Mouse (Mus musculus): Measurements from ENCODE around the gene Yif1b. TPM values are rescaled to one million over a fixed set of nuclear protein-coding genes. Genes with fewer than 3 reads are reported as not detected.

Gene Yif1b
- total RNA-seq, 1 experiment from 2014 or later = 3.8 TPM

GRCm38 (mm10) chr7:29271687-29272465 lies 33.7 kb downstream of the Yif1b start:
- ATAC-seq (replicated peaks; ENCODE audit: insufficient number of reproducible peaks, low FRiP score, low TSS enrichment, poor library complexity, severe bottlenecking) = no peak

- no peak for ATAC-seq (replicated peaks; ENCODE audit: insufficient number of reproducible peaks, low FRiP score, low TSS enrichment, poor library complexity, severe bottlenecking)
Measured at GRCm38 (mm10) chr7:29276715-29277114, 38.6 kb downstream of the Yif1b start.

GRCm38 (mm10) chr7:29277510-29277909 lies 39.4 kb downstream of the Yif1b start:
- ATAC-seq (replicated peaks; ENCODE audit: insufficient number of reproducible peaks, low FRiP score, low TSS enrichment, poor library complexity, severe bottlenecking) = no peak

GRCm38 (mm10) chr7:29279261-29279660 lies 41.1 kb downstream of the Yif1b start:
- ATAC-seq (replicated peaks; ENCODE audit: insufficient number of reproducible peaks, low FRiP score, low TSS enrichment, poor library complexity, severe bottlenecking) = no peak

DNA sequence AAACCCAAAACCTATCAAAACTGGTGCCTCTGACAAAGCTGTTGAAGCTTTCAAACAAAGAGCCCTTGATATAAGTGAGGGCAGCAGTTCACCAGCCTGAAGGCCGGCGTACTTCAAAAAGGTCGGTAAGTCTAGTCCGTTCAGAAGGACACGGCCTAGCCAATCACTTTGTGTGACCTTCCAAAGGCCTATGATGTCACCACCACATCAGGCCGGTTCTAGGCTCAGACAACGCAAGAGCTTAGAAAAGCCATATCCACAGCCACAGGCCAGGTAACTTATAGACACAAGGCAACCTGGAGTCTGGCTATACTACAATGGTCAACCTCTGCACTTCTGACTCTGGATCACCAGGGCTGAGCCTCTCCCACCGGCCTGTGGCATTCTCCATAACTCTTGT lies 41.8 kb downstream of the Yif1b start:
- ATAC-seq (replicated peaks; ENCODE audit: insufficient number of reproducible peaks, low FRiP score, low TSS enrichment, poor library complexity, severe bottlenecking) = no peak

GRCm38 (mm10) chr7:29280801-29281200 lies 42.7 kb downstream of the Yif1b start:
- ATAC-seq (replicated peaks; ENCODE audit: insufficient number of reproducible peaks, low FRiP score, low TSS enrichment, poor library complexity, severe bottlenecking) = no peak

DNA sequence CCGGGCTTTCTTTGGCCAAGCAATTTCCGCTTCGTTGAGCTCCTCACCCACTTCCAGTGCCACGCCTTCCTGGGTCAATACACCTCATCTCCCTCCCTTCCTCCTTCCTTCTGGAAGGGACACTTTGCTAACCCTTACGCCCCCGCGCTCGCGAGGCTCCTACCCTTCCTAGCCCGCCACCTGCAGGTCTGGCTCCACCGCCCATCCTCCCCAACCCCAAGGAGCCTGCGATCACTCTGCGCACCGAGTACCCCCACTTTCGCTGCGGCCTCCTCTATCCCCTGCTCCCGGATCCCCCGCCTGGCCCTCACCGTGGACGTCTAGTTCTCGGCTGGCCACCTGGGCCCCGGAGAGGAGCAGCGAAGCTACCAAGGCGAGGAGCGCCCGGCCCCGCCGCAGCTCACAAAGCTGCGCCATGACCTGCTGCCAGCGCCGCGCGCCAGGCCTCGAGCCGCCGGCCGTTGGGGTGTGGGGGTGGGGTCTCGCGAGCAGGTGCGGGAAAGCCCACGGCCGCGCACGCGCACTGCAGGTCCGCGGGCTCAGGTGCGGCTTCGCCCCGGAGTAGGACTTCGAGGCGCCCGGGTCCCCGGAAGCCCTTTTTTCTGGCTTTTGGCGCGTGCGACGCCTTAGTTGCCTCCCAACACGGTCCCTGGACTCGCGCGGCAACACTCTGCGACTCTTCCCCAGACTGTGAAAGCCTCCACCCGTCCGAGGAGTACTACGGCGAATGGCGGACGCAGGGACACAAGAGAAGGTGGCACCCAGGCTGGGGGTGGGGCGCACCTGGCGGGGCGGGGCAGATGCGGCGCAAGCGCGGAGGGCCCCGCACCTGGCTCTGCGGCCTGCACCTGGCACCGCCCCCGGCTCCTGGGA lies 43.3 kb downstream of the Yif1b start, which contains the start of gene Spint2:
Gene Spint2, minus strand, starts transcription at position 712 of the 873 bp plus-strand sequence.
- peak; percentile 25; the same call in 1 of the 2 replicates for ATAC-seq (replicated peaks; ENCODE audit: insufficient number of reproducible peaks, low FRiP score, low TSS enrichment, poor library complexity, severe bottlenecking)

GRCm38 (mm10) chr7:29282074-29282554 lies 44.0 kb downstream of the Yif1b start:
- ATAC-seq (replicated peaks; ENCODE audit: insufficient number of reproducible peaks, low FRiP score, low TSS enrichment, poor library complexity, severe bottlenecking) = 0 out of 2 replicates have a peak, but pooled peaks have one; percentile 37

GRCm38 (mm10) chr7:29283876-29284275 lies 45.7 kb downstream of the Yif1b start:
- ATAC-seq (replicated peaks; ENCODE audit: insufficient number of reproducible peaks, low FRiP score, low TSS enrichment, poor library complexity, severe bottlenecking) = no peak

DNA sequence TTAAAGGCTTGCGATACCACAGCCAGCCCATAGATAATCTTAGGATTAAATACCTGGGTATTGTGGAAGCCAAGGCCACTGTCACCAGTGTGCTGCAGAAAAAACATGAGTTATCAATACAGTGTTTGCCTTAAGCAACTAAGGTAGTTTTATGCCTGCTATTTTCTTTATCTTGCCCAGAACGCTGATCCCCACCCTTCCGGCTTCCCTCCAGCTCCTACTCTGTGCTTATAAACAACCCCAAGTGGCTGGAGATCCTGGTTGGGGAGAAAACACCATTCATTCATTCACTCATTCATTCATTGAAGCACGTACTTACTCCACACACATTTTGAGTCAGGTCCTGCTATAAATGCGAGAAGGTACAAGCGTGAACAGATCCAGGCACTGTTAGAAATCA lies 46.4 kb downstream of the Yif1b start:
- no peak for ATAC-seq (replicated peaks; ENCODE audit: insufficient number of reproducible peaks, low FRiP score, low TSS enrichment, poor library complexity, severe bottlenecking)

GRCm38 (mm10) chr7:29287481-29287880 lies 49.4 kb downstream of the Yif1b start:
- ATAC-seq (replicated peaks; ENCODE audit: insufficient number of reproducible peaks, low FRiP score, low TSS enrichment, poor library complexity, severe bottlenecking) = no peak

- ATAC-seq (replicated peaks; ENCODE audit: insufficient number of reproducible peaks, low FRiP score, low TSS enrichment, poor library complexity, severe bottlenecking) = no peak
Measured at GRCm38 (mm10) chr7:29288079-29288478, 50.0 kb downstream of the Yif1b start.

GRCm38 (mm10) chr7:29288942-29289638 lies 51.0 kb downstream of the Yif1b start, which contains the start of gene Ppp1r14a:
Gene Ppp1r14a (plus strand): TSS chr7:29289308.
- ATAC-seq (replicated peaks; ENCODE audit: insufficient number of reproducible peaks, low FRiP score, low TSS enrichment, poor library complexity, severe bottlenecking) = 0 out of 2 replicates have a peak, but pooled peaks have one; percentile 34

GRCm38 (mm10) chr7:29289856-29290255 lies 51.7 kb downstream of the Yif1b start:
- ATAC-seq (replicated peaks; ENCODE audit: insufficient number of reproducible peaks, low FRiP score, low TSS enrichment, poor library complexity, severe bottlenecking) = no peak

GRCm38 (mm10) chr7:29290691-29291485 lies 52.8 kb downstream of the Yif1b start:
- no peak for ATAC-seq (replicated peaks; ENCODE audit: insufficient number of reproducible peaks, low FRiP score, low TSS enrichment, poor library complexity, severe bottlenecking)

DNA sequence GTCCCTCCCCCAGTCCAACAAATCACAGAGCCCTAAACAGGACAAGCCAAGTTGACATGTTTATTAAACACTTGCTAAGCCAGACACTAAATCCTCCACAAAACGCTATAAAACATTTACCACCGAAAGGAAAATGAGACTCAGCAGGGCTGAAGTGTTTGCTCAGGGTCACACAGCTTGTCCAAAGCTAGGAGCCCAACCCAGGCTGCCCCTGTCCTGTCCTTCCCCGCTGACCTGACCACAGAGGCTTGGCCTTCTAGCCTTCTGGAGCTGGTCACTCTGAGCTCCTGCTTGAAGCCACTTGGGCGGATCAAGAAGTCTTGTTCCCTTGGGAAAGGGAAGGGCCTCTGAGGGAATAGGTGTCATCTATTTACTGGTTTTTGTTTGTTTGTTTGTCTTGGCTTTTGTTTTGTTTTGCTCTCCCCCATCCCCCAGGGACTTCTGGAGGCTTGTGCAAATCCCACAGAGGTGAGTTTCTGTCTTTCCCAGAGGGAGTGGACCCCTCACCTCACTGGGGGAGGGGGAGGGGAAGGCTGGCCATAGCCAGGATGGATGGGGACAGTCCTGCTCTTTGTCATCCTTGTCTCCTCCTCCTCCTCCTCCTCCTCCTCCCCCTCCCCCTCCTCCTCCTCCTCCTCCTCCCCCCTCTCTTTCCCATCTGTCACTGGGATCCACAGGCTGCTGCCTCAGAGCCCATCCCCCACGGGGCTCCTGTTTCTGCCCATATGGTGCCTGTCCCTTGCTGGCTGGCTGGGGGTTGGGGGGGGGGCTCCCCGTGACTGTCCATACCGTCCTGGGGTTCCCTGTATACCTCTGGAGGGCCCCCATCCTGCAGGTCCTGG lies 53.7 kb downstream of the Yif1b start:
- no peak for ATAC-seq (replicated peaks; ENCODE audit: insufficient number of reproducible peaks, low FRiP score, low TSS enrichment, poor library complexity, severe bottlenecking)

- ATAC-seq (replicated peaks; ENCODE audit: insufficient number of reproducible peaks, low FRiP score, low TSS enrichment, poor library complexity, severe bottlenecking) = no peak
Measured at GRCm38 (mm10) chr7:29292458-29293098, 54.4 kb downstream of the Yif1b start.

Data from monocyte, adult 5-6 weeks (primary cell).